Mouse (Mus musculus): ENCODE results near the gene Hist1h2af. TPM values are rescaled to one million over a fixed set of nuclear protein-coding genes. Genes with fewer than 3 reads are reported as not detected.

The Hist1h2af gene
- polyA plus RNA-seq, 1 experiment from 2014 or later: 2.7 TPM

- Histone ChIP-seq H3K27ac (replicated peaks) (no peak overlapping the region), H3K4me1 (peaks cover 22% of the 10 kb centered on the region; the same call in 1 of the 2 replicates), H3K4me2 (replicated peaks) (no peak overlapping the region), H3K9me3 (replicated peaks) (no peaks in the 10 kb centered on the region), H3K27me3 (no peaks in the 10 kb centered on the region), H3K4me3 (replicated peaks) (no peak overlapping the region), H3K36me3 (no peaks in the 10 kb centered on the region), H3K9ac (no peak overlapping the region)
- WGBS: 4% methylated on average over 17 of the region's 17 CpGs
- 0 out of 2 replicates have a peak, but pooled peaks have one; percentile 50 for ATAC-seq (ENCODE audit: insufficient number of reproducible peaks, low FRiP score, low TSS enrichment, low read depth)
These were observed 33.1 kb upstream of the Hist1h2af start for GRCm38 (mm10) chr13:23500424-23501200.

GRCm38 (mm10) chr13:23501511-23501910, 32.2 kb upstream of the Hist1h2af start:
- 19% methylated on average over 5 of the region's 5 CpGs for WGBS
- no peak for ATAC-seq (ENCODE audit: insufficient number of reproducible peaks, low FRiP score, low TSS enrichment, low read depth)
- no peak overlapping the region for H3K27ac ChIP-seq (replicated peaks)
- H3K36me3 ChIP-seq: no peaks in the 10 kb centered on the region
- H3K4me2 ChIP-seq (replicated peaks): peak overlapping the region; percentile 9
- peaks cover 26% of the 10 kb centered on the region; the same call in 1 of the 2 replicates for H3K4me1 ChIP-seq
- H3K4me3 ChIP-seq (replicated peaks): no peak overlapping the region
- no peak overlapping the region for H3K9ac ChIP-seq
- no peaks in the 10 kb centered on the region for H3K27me3 ChIP-seq
- H3K9me3 ChIP-seq (replicated peaks): no peaks in the 10 kb centered on the region

- H3K36me3 ChIP-seq: no peaks in the 10 kb centered on the region
- 29% methylated on average over 9 of the region's 9 CpGs for WGBS
- no peaks in the 10 kb centered on the region for H3K9me3 ChIP-seq (replicated peaks)
- peak overlapping the region; percentile 9 for H3K4me2 ChIP-seq (replicated peaks)
- no peak overlapping the region for H3K27ac ChIP-seq (replicated peaks)
- H3K9ac ChIP-seq: no peak overlapping the region
- H3K27me3 ChIP-seq: no peaks in the 10 kb centered on the region
- ATAC-seq (ENCODE audit: insufficient number of reproducible peaks, low FRiP score, low TSS enrichment, low read depth): no peak
- peaks cover 26% of the 10 kb centered on the region; the same call in 1 of the 2 replicates for H3K4me1 ChIP-seq
- no peak overlapping the region for H3K4me3 ChIP-seq (replicated peaks)
These were observed 31.6 kb upstream of the Hist1h2af start for GRCm38 (mm10) chr13:23502031-23502567.

GRCm38 (mm10) chr13:23502916-23503315, 30.8 kb upstream of the Hist1h2af start:
- ATAC-seq (ENCODE audit: insufficient number of reproducible peaks, low FRiP score, low TSS enrichment, low read depth): no peak
- no peak overlapping the region for H3K9ac ChIP-seq
- H3K36me3 ChIP-seq: no peaks in the 10 kb centered on the region
- H3K4me2 ChIP-seq (replicated peaks): no peak overlapping the region
- no peak overlapping the region for H3K4me3 ChIP-seq (replicated peaks)
- H3K4me1 ChIP-seq: peaks cover 29% of the 10 kb centered on the region; the same call in 1 of the 2 replicates
- 29% methylated on average over 4 of the region's 4 CpGs for WGBS
- H3K27ac ChIP-seq (replicated peaks): no peak overlapping the region
- H3K9me3 ChIP-seq (replicated peaks): no peaks in the 10 kb centered on the region
- H3K27me3 ChIP-seq: no peaks in the 10 kb centered on the region

- 2% methylated on average over 9 of the region's 9 CpGs for WGBS
- Histone ChIP-seq H3K4me2 (replicated peaks) (peak overlapping the region; percentile 19; the same call in 1 of the 2 replicates), H3K4me3 (replicated peaks) (no peak overlapping the region), H3K27me3 (no peaks in the 10 kb centered on the region), H3K36me3 (no peaks in the 10 kb centered on the region), H3K9me3 (replicated peaks) (no peaks in the 10 kb centered on the region), H3K9ac (no peak overlapping the region), H3K4me1 (peaks cover 22% of the 10 kb centered on the region; the same call in 1 of the 2 replicates), H3K27ac (replicated peaks) (no peak overlapping the region)
- no peak for ATAC-seq (ENCODE audit: insufficient number of reproducible peaks, low FRiP score, low TSS enrichment, low read depth)
These were observed 29.9 kb upstream of the Hist1h2af start for GRCm38 (mm10) chr13:23503797-23504196.

- Histone ChIP-seq H3K4me2 (replicated peaks) (peak overlapping the region; percentile 48), H3K9me3 (replicated peaks) (no peaks in the 10 kb centered on the region), H3K4me1 (peaks cover 17% of the 10 kb centered on the region; the same call in 1 of the 2 replicates), H3K4me3 (replicated peaks) (peak overlapping the region; percentile 26), H3K27ac (replicated peaks) (no peak overlapping the region), H3K27me3 (no peaks in the 10 kb centered on the region), H3K36me3 (no peaks in the 10 kb centered on the region), H3K9ac (no peak overlapping the region)
- 11% methylated on average over 14 of the region's 14 CpGs for WGBS
- ATAC-seq (ENCODE audit: insufficient number of reproducible peaks, low FRiP score, low TSS enrichment, low read depth): no peak
These were observed 27.9 kb upstream of the Hist1h2af start for GRCm38 (mm10) chr13:23505662-23506345.

- no peaks in the 10 kb centered on the region for H3K27me3 ChIP-seq
- peak overlapping the region; percentile 26 for H3K4me3 ChIP-seq (replicated peaks)
- H3K4me1 ChIP-seq: peaks cover 17% of the 10 kb centered on the region; the same call in 1 of the 2 replicates
- 10% methylated on average over 13 of the region's 13 CpGs for WGBS
- no peak overlapping the region for H3K9ac ChIP-seq
- H3K9me3 ChIP-seq (replicated peaks): no peaks in the 10 kb centered on the region
- ATAC-seq (ENCODE audit: insufficient number of reproducible peaks, low FRiP score, low TSS enrichment, low read depth): no peak
- peak overlapping the region; percentile 48 for H3K4me2 ChIP-seq (replicated peaks)
- no peaks in the 10 kb centered on the region for H3K36me3 ChIP-seq
- no peak overlapping the region for H3K27ac ChIP-seq (replicated peaks)
These were observed 27.4 kb upstream of the Hist1h2af start for GRCm38 (mm10) chr13:23506351-23506750.

- Histone ChIP-seq H3K4me2 (replicated peaks) (peak overlapping the region; percentile 15; the same call in 1 of the 2 replicates), H3K27me3 (no peaks in the 10 kb centered on the region), H3K27ac (replicated peaks) (no peak overlapping the region), H3K9me3 (replicated peaks) (no peaks in the 10 kb centered on the region), H3K4me1 (peaks cover 17% of the 10 kb centered on the region; the same call in 1 of the 2 replicates), H3K36me3 (no peaks in the 10 kb centered on the region), H3K9ac (no peak overlapping the region), H3K4me3 (replicated peaks) (no peak overlapping the region)
- 30% methylated on average over 14 of the region's 14 CpGs for WGBS
- no peak for ATAC-seq (ENCODE audit: insufficient number of reproducible peaks, low FRiP score, low TSS enrichment, low read depth)
These were observed 26.7 kb upstream of the Hist1h2af start for GRCm38 (mm10) chr13:23506819-23507515.

GRCm38 (mm10) chr13:23510127-23510526, 23.6 kb upstream of the Hist1h2af start:
- Histone ChIP-seq H3K36me3 (no peaks in the 10 kb centered on the region), H3K4me1 (peaks cover 12% of the 10 kb centered on the region; the same call in 1 of the 2 replicates), H3K4me3 (replicated peaks) (no peak overlapping the region), H3K27me3 (no peaks in the 10 kb centered on the region), H3K9me3 (replicated peaks) (no peaks in the 10 kb centered on the region), H3K4me2 (replicated peaks) (no peak overlapping the region), H3K27ac (replicated peaks) (no peak overlapping the region), H3K9ac (no peak overlapping the region)
- ATAC-seq (ENCODE audit: insufficient number of reproducible peaks, low FRiP score, low TSS enrichment, low read depth): no peak
- 30% methylated on average over 1 of the region's 1 CpGs for WGBS

GRCm38 (mm10) chr13:23513517-23513916, 20.2 kb upstream of the Hist1h2af start:
- Histone ChIP-seq H3K27ac (replicated peaks) (no peak overlapping the region), H3K9me3 (replicated peaks) (no peaks in the 10 kb centered on the region), H3K4me3 (replicated peaks) (no peak overlapping the region), H3K4me1 (0 out of 2 replicates have a peak, but pooled peaks cover 5% of the 10 kb centered on the region), H3K4me2 (replicated peaks) (no peak overlapping the region), H3K27me3 (no peaks in the 10 kb centered on the region), H3K36me3 (no peaks in the 10 kb centered on the region), H3K9ac (no peak overlapping the region)
- no peak for ATAC-seq (ENCODE audit: insufficient number of reproducible peaks, low FRiP score, low TSS enrichment, low read depth)
- 81% methylated on average over 1 of the region's 1 CpGs for WGBS

GRCm38 (mm10) chr13:23515281-23515680, 18.4 kb upstream of the Hist1h2af start:
- Histone ChIP-seq H3K27ac (replicated peaks) (no peak overlapping the region), H3K36me3 (no peaks in the 10 kb centered on the region), H3K9me3 (replicated peaks) (no peaks in the 10 kb centered on the region), H3K4me1 (0 out of 2 replicates have a peak, but pooled peaks cover 5% of the 10 kb centered on the region), H3K9ac (no peak overlapping the region), H3K27me3 (no peaks in the 10 kb centered on the region), H3K4me2 (replicated peaks) (no peak overlapping the region), H3K4me3 (replicated peaks) (no peak overlapping the region)
- 70% methylated on average over 5 of the region's 5 CpGs for WGBS
- no peak for ATAC-seq (ENCODE audit: insufficient number of reproducible peaks, low FRiP score, low TSS enrichment, low read depth)

Data from embryonic facial prominence, embryonic 15.5 days (tissue).